Mouse (Mus musculus): ENCODE measurements around the gene Drd2.

Gene Drd2

DNA sequence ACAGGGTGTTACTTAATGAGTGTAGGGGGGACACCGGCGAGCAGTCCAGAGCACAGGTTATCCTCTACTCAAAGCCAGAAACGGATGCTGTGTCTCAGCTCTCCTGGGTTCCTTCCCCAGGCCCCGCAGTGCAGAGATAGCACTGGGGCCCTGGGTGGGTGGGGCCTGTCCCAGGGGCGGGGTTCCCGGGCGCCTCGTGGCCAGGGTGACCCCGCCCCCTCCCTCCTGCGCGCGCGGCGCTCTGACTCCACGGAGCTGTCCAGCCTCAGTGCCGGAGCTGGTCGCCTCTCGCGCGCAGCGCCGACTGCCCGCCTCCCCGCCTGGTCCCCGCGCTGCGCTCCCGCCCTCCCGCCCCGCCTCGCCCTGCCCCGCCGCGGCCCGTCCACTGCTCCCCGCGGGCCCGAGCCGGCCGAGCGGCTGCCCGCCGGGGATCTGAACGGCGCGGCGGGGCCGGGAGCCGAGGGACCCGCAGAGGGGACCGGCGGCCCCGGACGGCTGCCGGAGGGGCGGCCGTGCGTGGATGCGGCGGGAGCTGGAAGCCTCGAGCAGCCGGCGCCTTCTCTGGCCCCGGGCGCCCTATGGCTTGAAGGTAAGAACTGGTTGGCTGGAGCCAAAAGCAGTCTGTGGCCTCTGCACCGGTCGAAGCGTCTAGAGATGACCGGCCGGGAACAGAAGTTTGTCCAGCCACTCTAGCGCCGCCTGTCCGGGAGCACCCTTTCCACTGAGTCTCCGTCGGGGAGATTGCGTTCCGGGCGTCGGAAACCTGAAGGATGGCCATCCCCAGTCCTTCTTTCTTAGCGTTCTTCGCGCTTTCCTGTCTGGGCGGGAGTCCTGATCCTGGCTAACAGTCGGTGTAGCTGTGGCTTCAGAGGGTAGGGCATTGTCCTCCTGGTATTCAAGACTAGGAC, at the start of gene Drd2:
Gene Drd2 (plus strand): TSS at position 492 of the 908 bp plus-strand sequence.
- no peak for DNase-seq (ENCODE audit: low spot score in 2 of 2)

- no peak for DNase-seq (ENCODE audit: low spot score in 2 of 2)
Measured at GRCm38 (mm10) chr9:49295101-49295500, 45.3 kb upstream of the Drd2 start.

DNA sequence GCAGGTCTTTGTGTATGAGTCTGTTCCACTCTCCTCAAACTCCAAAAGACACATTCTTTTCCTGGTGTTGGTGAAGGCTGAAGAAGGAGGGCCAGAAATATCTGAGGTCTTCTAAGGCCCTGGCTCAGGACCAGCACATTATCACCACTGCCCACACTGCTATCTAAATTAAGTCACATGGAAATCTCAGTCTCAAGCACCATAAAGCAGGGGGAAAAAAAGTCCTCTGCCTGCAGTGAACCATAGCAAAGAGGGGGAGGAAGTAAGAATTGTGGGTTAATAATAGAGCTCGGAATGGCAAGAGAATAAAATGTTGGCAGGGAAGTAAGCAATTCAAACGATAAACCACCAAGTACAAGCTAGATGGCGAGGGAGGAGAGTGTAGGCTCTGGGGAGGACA, 32.9 kb upstream of the Drd2 start:
- peak; percentile 11 to 35 for DNase-seq (ENCODE audit: low spot score in 2 of 2)

- DNase-seq (ENCODE audit: low spot score in 2 of 2) = no peak
Measured at GRCm38 (mm10) chr9:49310821-49311220, 29.6 kb upstream of the Drd2 start.

DNA sequence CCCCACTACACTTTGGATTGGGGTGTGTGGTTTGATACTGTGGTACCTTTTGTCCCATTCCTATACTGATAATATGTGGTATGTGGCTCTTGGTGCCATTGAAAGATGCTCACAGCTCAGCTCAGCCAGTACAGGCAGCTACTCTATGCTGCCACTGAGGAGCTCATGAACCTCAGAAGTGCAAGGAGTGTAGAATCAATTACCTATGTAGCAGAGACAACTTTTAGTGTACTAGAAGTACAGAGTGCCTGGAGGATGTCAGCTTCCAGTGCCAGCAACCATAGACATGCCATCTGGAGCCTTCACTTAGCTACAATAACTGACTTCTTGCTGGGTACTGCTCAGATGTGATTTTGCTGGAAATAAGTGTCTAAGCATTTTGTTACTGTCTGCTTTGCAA, 21.8 kb upstream of the Drd2 start:
- DNase-seq (ENCODE audit: low spot score in 2 of 2) = no peak

DNA sequence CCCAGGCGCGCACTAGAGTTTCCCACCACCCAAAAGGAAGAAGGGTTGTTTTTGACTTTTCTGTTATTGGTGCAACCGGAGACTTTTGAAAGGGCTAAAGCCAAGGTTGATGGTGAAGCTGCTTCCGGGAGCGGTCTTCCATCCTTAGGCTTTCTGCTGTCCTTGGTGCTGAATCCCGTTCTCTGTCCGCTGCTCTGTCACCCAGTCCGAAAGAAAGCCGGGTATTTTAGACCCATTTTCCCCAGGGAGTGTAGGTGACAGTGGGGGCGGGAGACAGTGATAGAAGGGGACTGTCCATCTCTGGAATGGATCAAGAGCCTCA, 578 bp downstream of the Drd2 start:
- DNase-seq (ENCODE audit: low spot score in 2 of 2) = no peak

DNA sequence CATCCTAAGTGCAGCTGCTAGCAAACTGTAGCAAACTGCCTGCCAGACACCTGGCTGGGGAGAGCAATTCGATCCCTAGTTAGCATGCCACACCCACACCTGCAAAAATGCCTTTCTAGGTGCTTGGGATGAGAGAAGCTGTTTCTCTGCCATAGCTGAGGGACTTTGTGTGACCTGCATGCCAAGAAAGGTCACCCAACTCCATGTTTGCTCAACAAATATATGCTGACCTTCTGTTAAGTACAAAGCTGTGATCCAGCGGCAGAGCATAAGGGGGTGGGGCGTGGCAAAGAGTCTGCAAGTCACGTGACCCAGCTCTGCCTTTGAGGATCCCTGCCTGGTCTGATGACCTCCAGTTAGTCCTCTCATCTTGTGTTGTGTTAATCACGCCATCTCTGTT, 25.3 kb downstream of the Drd2 start:
- no peak for DNase-seq (ENCODE audit: low spot score in 2 of 2)

DNA sequence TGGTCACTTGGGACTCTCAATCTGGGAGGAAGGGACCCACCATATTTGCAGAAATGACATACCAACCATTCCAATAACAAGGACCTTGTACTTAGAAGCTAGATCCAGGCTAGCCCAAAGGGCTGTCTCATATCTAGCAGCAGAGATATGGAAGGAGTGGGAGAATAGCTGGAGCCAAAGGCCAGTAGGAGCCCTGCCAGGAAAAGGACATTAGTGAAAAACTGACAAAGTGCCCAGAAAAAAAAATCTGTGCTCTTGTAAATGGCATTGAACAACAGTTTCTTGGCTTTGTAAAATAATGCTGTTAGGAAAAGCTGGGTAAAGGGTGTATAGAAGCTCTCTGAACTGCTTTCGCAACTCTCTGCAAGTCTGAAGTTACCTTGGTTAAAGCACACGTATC, 33.5 kb downstream of the Drd2 start:
- DNase-seq (ENCODE audit: low spot score in 2 of 2) = no peak

- DNase-seq (ENCODE audit: low spot score in 2 of 2) = peak in 1 of 2 experiments; percentile 15
Measured at GRCm38 (mm10) chr9:49379962-49380361, 39.5 kb downstream of the Drd2 start.

DNA sequence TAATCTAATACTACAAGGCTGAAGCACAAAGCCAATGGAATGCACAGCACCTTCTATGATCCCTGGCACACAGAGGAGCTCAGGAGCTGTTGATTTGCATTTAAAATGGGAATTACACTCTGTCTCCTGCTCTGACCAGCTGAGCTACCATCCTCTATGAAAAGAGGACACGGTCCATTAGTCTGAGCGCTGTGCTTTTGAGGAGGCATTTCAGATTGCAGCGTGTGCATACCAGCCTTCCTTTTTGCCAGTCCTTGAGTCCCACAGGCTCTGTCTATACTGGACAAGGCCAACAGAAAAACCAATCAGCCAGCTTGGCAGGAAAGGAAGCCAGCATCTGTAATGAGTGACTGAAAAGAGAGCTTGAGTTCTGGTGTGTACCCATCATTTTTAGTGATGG, 43.6 kb downstream of the Drd2 start:
- no peak for DNase-seq (ENCODE audit: low spot score in 2 of 2)

DNA sequence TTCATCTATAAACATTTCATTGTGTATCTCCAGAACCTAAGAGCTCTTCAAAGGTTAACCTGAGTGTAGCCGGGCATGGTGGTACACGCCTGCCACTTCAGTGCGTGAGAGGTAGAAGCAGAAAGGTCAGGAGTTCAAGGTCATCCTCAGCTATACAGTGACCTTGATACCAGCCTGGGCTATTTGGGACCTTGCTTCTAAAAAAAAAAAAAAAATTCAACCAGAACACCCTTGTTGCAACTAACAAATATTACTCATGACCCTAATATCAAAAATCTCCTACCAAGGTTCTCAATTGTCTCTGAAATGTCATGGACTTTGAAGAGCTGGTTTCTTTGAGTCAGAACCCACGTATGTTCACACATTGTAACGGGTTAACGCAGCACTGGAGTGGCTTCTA, 44.4 kb downstream of the Drd2 start:
- DNase-seq (ENCODE audit: low spot score in 2 of 2) = no peak

GRCm38 (mm10) chr9:49385301-49385700, 44.9 kb downstream of the Drd2 start:
- DNase-seq (ENCODE audit: low spot score in 2 of 2) = peak; percentile 7 to 35

GRCm38 (mm10) chr9:49386119-49386518, 45.7 kb downstream of the Drd2 start:
- no peak for DNase-seq (ENCODE audit: low spot score in 2 of 2)

- DNase-seq (ENCODE audit: low spot score in 2 of 2) = no peak
Measured at GRCm38 (mm10) chr9:49392242-49392641, 51.8 kb downstream of the Drd2 start.

GRCm38 (mm10) chr9:49396006-49396405, 55.6 kb downstream of the Drd2 start:
- DNase-seq (ENCODE audit: low spot score in 2 of 2) = no peak

GRCm38 (mm10) chr9:49403711-49404110, 63.3 kb downstream of the Drd2 start:
- DNase-seq (ENCODE audit: low spot score in 2 of 2) = no peak

DNA sequence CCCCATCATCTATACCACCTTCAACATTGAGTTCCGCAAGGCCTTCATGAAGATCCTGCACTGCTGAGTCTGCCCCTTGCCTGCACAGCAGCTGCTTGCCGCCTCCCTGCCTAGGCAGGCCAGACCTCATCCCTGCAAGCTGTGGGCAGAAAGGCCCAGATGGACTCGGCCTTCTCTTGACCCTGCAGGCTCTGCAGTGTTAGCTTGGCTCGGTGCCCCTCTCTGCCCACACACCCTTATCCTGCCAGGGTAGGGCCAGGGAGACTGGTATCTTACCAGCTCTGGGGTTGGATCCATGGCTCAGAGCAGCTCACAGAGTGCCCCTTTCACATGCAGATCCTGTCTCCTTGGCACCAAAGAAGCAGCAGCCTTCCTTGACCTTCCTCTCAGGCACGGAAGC, 66.6 kb downstream of the Drd2 start:
- no peak for DNase-seq (ENCODE audit: low spot score in 2 of 2)

GRCm38 (mm10) chr9:49410621-49411020, 70.2 kb downstream of the Drd2 start:
- no peak for DNase-seq (ENCODE audit: low spot score in 2 of 2)

GRCm38 (mm10) chr9:49423866-49424265, 83.4 kb downstream of the Drd2 start:
- no peak for DNase-seq (ENCODE audit: low spot score in 2 of 2)

DNA sequence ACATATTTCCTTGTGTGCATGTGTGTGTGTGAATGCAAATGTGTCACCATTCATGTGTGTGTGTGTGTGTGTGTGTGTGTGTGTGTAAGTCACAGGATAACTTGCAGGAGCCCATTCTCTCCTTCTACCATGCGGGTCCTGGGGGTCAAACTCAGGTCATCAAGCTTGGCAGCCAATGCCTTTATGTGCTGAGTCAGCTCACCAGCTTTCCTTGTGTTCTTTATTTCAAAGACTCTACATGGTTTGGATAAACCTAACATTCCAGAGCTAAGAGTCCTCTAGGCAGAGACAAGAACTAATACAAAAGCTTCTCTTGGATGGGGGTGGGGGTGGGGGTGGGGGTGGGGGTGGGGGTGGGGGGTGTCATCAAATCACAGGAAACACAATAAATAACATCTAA, 85.2 kb downstream of the Drd2 start:
- DNase-seq (ENCODE audit: low spot score in 2 of 2) = no peak

- no peak for DNase-seq (ENCODE audit: low spot score in 2 of 2)
Measured at GRCm38 (mm10) chr9:49426921-49427320, 86.5 kb downstream of the Drd2 start, which contains the start of gene Ankk1. TSS of gene Ankk1 (minus strand) at chr9:49427021.

GRCm38 (mm10) chr9:49427478-49427877, 87.1 kb downstream of the Drd2 start:
- no peak for DNase-seq (ENCODE audit: low spot score in 2 of 2)

GRCm38 (mm10) chr9:49442621-49443020, 102.2 kb downstream of the Drd2 start:
- no peak for DNase-seq (ENCODE audit: low spot score in 2 of 2)

DNA sequence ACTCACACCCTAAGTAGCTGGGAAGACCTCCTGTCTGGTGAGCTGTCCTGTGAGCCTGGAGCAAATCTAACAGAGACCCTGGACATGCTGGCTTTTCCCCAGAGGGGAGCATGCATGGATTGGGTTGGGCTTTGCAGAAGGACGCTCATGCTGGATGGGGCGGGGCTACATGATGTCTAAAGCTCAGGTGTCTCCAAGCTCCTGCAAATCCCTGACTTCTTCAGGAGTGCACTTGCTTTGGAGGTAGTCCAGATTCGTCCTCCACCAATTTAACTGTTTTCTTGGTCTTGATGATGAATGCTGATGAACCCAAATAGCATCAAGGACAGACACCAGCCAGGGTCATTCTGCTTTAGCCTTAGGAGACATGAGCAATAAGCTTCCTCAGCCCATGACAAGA, 110.1 kb downstream of the Drd2 start:
- no peak for DNase-seq (ENCODE audit: low spot score in 2 of 2)

Measured in heart, adult 9 months (tissue).